Mouse (Mus musculus) brain, embryonic 14.5 days (tissue): ENCODE results near the gene Atp13a1. TPM values are rescaled to one million over a fixed set of nuclear protein-coding genes. Genes with fewer than 3 reads are reported as not detected.

Source experiments
- DNase-seq: peaks from one replicate; pipeline ENCODE4 v3.0.0-alpha.2; 2011; ENCODE audit warnings: low read depth
- CTCF ChIP-seq: fragments of 200-500 bp; IDR thresholded peaks from 2 replicates; pipeline ENCODE4 v1.5.1; 2012; ENCODE audit warnings: inconsistent platforms, mild to moderate bottlenecking, moderate library complexity, borderline replicate concordance; ENCODE audit not compliant: insufficient read depth, insufficient read length; ENCODE audit errors: extremely low read depth
- POLR2A ChIP-seq: fragments of 200-500 bp; IDR thresholded peaks from 2 replicates; pipeline ENCODE4 v1.6.1; 2012; ENCODE audit warnings: mild to moderate bottlenecking, inconsistent platforms, borderline replicate concordance; ENCODE audit not compliant: poor library complexity, insufficient read depth, insufficient read length, severe bottlenecking; ENCODE audit errors: extremely low read depth
- polyA plus RNA-seq: library from polyadenylated mRNA; depleted of rRNA; stranded (reverse); fragments of >200 nt; gene quantifications from 2 replicates; pipeline ENCODE4 v1.2.3, GENCODE M21; 2012; rRNA removed

The Atp13a1 gene
- polyA plus RNA-seq = 85.0 and 112 TPM in 2 replicates

- DNase-seq = peak; percentile 95
- TF ChIP-seq CTCF (no peak), POLR2A (peak; percentile 90)
These were observed at the start of gene Atp13a1, which contains the start of gene Zfp866 for GRCm38 (mm10) chr8:69790773-69791367. Gene Atp13a1, plus strand, starts transcription at chr8:69791163. Gene Zfp866, minus strand, starts transcription at chr8:69791178.

GRCm38 (mm10) chr8:69741231-69741630 lies 49.7 kb upstream of the Atp13a1 start:
- TF ChIP-seq CTCF (no peak), POLR2A (no peak)
- no peak for DNase-seq

- peak; percentile 98 for DNase-seq
- TF ChIP-seq POLR2A = peak; percentile 99
- no peak for TF ChIP-seq CTCF
These were observed 41.2 kb upstream of the Atp13a1 start, which contains the start of gene Zfp963 for GRCm38 (mm10) chr8:69749544-69750454. Gene Zfp963, minus strand, starts transcription at chr8:69749970.

- DNase-seq = no peak
- TF ChIP-seq POLR2A (no peak), CTCF (no peak)
These were observed 38.5 kb upstream of the Atp13a1 start for GRCm38 (mm10) chr8:69752437-69752836.

- no peak for DNase-seq
- TF ChIP-seq POLR2A (no peak), CTCF (no peak)
These were observed 32.6 kb upstream of the Atp13a1 start for GRCm38 (mm10) chr8:69758316-69758715.

- no peak for DNase-seq
- no peak for TF ChIP-seq CTCF
- no peak for TF ChIP-seq POLR2A
These were observed 29.0 kb upstream of the Atp13a1 start for GRCm38 (mm10) chr8:69761814-69762445.

- no peak for DNase-seq
- TF ChIP-seq CTCF = no peak
These were observed 19.7 kb upstream of the Atp13a1 start for GRCm38 (mm10) chr8:69771221-69771620.

DNA sequence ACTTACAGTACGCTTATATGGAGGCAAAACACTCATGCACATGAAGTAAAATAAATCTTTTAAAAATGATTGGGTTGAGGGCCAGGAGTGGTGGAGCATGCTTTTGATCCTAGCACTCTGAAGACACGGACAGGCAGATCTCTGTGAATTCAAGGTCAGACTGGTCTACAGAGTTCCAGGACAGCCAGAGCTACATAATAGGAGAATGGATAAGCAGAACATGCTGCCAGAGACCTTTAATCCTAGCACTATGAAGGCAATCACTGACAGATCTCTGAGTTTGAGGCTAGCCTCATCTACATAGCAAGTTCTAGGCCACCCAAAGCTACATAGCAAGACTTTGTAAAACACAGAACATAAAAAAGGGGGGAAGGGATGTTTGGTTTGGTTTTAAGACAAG lies 18.9 kb upstream of the Atp13a1 start:
- no peak for DNase-seq
- TF ChIP-seq CTCF = no peak
- TF ChIP-seq POLR2A = no peak

DNA sequence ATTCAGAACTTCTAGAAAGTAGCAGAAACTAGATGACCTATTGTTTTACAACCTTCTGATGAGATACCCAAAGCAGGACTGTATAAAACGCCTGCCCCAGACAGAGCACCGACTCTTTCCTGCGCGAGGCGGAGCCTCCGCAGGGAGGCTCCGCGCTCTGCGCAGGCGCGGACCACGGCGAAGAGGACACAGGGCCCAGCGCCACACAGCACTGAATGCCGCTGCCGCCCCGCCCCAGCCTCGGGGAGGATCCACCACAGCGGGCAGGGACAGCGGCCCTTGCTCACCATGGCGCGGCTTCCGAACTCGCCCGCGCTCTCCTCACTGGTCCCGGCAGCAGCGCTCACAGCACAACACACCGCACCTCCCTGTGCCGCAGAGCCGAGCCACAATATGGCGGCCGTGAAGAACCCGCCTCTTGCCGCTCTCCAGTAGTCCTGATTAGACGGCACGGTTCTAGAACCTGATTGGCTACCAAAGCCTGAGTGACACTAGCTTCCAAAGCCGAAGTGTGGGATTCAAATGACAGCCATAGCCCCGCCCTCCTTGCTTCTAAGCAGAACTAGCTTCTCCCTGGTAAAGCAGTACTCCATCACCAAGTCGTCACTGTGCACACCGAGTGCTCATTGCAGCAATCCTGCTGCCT lies 16.3 kb upstream of the Atp13a1 start, which contains the start of gene Gm20422:
Gene Gm20422 (minus strand): TSS at position 384 of the 646 bp plus-strand sequence.
- DNase-seq = peak; percentile 100
- TF ChIP-seq CTCF (no peak), POLR2A (peak; percentile 85)

GRCm38 (mm10) chr8:69775149-69775534 lies 15.8 kb upstream of the Atp13a1 start:
- DNase-seq = no peak
- TF ChIP-seq POLR2A = no peak
- no peak for TF ChIP-seq CTCF

- DNase-seq = no peak
- TF ChIP-seq POLR2A (no peak), CTCF (no peak)
These were observed 13.9 kb upstream of the Atp13a1 start for GRCm38 (mm10) chr8:69777111-69777510.

DNA sequence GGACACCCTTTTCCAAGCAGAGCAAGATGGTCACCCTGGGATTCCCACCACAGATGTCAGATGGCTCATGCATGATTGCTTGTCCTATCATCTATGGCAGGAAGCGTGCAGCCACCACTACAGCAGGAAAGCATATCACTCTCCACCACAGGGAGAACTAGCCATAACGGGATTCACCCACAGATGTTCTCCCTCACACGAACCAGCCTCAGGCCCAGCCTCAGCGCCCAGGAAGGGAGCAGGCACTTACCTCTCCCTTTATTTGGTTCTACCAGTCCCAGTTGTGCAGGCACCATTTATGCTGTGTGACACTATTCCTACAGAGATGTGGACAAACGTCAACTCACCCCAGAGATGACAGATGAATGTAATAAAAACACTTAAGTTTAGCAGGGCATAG lies 1.9 kb upstream of the Atp13a1 start:
- no peak for TF ChIP-seq POLR2A
- no peak for TF ChIP-seq CTCF

More for the DNA sequence above, 1.9 kb upstream of the Atp13a1 start:
- DNase-seq = no peak
